Mouse (Mus musculus) bone marrow macrophage, adult 2 months (primary cell): ENCODE data around the gene Uhmk1.

Experiments
- CTCF ChIP-seq: IDR thresholded peaks from 2 replicates; pipeline ENCODE4 v1.5.1; 2012; ENCODE audit warnings: low read depth, mild to moderate bottlenecking, low read length, moderate library complexity
- POLR2A ChIP-seq: IDR thresholded peaks from 2 replicates; pipeline ENCODE4 v1.6.1; 2012; ENCODE audit warnings: mild to moderate bottlenecking, low read depth, low read length, borderline replicate concordance

GRCm38 (mm10) chr1:170206395-170206794, 8.8 kb downstream of the Uhmk1 start:
- no peak for TF ChIP-seq CTCF
- no peak for TF ChIP-seq POLR2A
